Mouse (Mus musculus): Measurements from ENCODE around the gene Gm1113.

DNA sequence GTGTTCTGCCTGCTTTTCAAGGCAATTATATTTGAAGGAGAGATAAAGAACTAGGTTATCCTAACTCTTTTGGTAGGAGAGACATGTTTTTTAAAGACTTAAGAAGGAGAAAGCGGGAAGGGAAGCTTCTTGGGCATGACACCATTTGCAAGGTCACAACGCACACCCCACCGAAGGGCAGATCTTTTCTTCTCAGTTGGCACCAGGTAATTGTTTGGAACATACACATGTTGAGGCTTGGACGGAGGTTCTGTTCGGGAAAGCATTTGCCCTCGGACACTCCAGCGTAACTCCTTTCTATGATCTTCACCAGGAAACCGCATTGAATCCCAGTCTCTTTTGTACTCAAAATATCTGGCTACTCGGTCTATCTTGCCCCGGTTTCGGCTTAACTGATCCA is 43.0 kb upstream of the Gm1113 start:
- no peak for TF ChIP-seq CTCF (IDR thresholded peaks at IDR 0.05)
- TF ChIP-seq POLR2A (IDR thresholded peaks at IDR 0.05; ENCODE audit: insufficient read depth, low read depth, low read length): no peak

Data from heart, adult 2 months (tissue).